Mouse (Mus musculus) activated CD4-positive, CD25-positive, alpha-beta regulatory T cell, adult 4 months (primary cell): ENCODE data around the gene Zfp1. TPM values are rescaled to one million over a fixed set of nuclear protein-coding genes. Genes with fewer than 3 reads are reported as not detected.
A peak's percentile ranks its signal among the peaks of the same experiment; 100 is the strongest.

Experiments used
- ATAC-seq: one replicate; pipeline ENCODE4 v1.8.0; 2017
- polyA plus RNA-seq, 2 experiments: library from polyadenylated mRNA; unstranded; fragments of 100-300 nt; shearing (Covaris generic); gene quantifications; one replicate each; pipeline ENCODE4 v1.2.1; 2017

The Zfp1 gene
- polyA plus RNA-seq, 2 experiments from 2014 or later: 28.1 to 33.1 TPM

DNA sequence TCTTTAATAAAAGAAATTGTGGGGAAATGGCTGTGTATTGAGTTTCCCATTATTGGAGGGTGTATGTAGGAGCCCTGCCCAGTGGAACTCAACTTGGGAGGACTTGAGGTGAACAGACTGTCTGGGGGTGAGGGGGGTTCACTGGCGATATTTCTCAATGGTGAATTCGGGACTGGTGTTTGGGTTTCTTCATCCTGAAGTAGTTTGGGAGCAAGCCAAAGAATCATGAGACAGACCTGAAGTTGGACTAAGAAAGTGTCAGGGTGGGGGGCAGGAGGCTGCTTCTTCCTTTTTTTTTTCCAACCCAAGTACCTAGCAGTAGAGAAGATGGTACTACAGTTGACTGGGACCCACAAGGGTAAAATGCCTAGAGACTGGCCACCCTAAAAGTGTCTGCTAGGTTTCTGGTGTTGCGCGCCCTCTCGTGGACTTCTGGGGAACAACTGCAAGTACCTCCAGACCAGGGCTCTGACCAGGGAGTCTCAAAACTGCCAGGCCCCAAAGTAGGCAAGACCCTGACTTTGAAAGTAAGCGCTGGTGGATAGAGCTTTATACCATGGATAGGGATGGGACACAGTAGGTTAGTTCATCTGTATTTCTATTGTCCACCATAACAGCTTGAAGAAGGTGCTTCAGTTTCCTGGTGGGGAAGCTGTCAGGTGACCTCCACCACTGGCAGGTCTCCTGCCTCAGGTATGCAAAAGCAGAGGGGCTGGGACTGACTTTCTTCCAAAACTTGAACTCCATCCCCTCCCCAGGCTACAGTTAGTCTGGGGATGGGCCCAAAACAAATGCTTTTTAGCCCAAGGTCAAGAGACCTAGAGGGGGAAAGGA lies 17.3 kb upstream of the Zfp1 start:
- ATAC-seq: peak; percentile 59

GRCm38 (mm10) chr8:111626528-111626820 lies 16.7 kb upstream of the Zfp1 start:
- no peak for ATAC-seq

DNA sequence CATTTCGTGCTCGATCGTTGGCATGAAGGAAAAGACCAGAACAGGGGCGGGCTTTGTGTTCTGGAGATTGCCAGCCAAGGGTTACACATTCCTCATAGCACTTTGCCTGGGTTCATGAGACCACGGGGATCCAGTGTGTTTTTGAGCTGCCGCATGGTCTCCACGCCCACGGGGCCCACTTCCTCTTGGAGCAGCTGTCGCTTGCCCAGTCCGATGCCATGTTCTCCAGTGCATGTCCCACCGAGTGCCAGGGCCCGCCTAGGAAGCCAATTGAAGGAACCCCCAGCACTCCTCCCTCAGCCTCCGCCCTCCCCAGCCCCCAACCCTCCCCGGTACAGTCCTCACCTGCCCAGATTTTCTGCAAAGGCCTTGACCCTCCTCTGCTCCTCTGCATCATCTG lies 16.3 kb upstream of the Zfp1 start:
- no peak for ATAC-seq

DNA sequence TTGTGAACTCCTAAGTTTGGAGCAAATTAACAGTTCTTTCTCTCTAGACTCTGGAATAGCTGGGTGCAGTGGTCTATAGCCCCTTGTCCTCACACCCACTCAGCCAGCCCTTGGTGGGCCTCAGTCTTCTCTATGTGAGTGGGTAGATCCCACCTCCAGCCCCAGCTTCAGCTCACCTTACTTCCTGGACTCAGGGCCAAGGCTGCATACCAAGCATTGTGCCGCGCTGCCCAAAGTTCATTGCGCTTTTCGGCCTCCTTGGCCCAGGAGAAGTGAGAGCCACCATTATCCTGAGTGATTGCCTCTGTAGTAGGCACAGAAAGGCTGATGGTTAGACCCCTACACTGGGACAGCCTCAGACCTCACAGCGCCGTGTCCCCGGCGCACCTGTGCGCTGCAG lies 15.3 kb upstream of the Zfp1 start:
- no peak for ATAC-seq

DNA sequence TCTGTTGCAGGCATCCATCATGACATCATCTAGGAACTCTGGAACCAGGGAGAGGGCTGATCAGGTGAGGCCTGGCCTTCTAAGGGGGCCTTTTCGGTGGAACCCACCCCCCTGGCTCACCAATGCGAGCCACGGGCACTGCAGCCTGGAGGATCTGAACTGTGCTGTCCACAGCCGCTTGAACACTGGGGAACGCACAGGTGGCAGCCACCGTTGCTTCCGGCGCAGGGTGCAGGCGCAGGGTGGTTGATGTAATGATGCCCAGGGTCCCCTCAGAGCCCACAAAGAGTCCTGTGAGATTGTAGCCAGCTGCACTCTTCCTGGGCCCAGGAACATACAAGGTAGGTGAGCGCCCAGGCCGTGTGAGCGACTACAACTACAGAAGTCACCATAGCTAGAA lies 14.8 kb upstream of the Zfp1 start:
- ATAC-seq: no peak

- ATAC-seq: no peak
Observed at GRCm38 (mm10) chr8:111628894-111629501, 14.2 kb upstream of the Zfp1 start.

GRCm38 (mm10) chr8:111630105-111630521 lies 13.1 kb upstream of the Zfp1 start, which contains the start of gene Ldhd:
Ldhd (minus strand) TSS chr8:111630374.
- ATAC-seq: no peak

DNA sequence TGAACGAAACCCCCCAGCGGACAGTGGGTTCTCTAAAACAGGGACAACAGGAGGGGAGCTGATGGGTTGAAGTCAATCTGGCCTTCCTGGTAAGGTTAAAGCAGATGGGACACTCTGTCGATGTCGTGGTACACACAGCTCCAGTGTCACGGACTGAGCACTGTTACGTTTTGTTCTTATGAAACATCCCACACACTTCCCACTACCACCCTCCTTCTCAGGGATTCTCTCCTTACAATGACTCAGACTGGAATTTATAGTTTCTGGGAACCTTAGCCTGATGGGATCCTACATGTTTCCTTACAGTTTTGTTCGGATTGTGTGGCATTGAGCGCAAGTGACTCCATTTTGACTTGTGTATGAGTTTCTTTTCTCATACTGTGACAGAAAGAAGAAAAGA lies 11.6 kb upstream of the Zfp1 start:
- no peak for ATAC-seq

DNA sequence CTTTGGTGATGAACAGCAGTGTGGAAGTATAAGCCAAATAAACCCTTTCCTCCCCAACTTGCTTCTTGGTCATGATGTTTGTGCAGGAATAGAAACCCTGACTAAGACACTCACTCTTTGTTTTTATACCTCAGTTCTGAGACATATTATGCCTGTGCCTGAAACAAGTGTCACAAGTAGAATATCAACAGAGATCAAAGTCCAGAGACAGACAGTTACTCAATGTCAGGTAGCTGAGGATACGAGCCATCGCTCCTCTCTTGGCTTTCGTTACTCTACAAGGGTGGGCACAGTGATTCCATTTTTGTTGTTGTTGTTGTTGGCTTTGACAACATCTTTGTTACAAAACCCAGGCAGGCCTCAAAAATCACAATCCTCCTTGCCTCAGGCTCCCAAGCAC lies 10.2 kb upstream of the Zfp1 start:
- ATAC-seq: no peak

- no peak for ATAC-seq
Observed at GRCm38 (mm10) chr8:111638086-111638485, 5.1 kb upstream of the Zfp1 start.

DNA sequence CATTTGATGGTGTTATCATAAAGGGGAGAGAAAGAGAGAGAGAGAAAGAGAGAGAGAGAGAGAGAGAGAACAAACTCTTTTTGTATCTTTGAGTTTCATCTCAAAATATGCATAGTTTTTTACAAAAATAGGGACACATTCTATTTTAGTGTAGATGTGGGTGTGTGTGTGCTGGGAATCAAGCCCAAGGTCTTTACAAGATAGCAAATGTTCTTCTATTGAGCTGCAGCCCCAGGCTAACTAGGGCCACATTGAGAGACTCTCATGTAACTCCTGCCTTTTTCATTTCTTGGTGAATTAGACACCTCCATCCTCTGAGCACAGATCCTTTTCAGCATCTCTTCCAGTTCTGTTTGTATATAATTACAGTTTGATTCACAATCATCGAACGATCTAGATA lies 2.1 kb upstream of the Zfp1 start:
- no peak for ATAC-seq

DNA sequence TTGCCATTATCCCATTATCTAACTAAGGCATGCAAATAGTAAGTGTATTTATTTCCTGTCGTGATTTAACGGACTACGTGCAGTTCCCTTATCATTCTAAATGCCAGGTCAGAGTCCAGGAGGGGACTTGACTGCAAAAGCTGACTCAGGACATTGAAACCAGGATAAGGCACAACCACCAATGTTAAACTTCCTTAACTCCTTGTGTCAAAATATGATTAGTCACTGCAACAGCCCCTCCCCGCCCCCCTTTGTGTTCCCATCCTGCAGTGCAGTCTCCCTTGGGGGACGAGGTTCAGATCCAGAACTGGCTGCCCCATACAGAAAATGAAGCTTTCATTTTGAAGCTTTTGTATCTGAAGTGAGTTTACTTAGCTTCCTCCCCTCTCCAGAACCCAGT lies 705 bp upstream of the Zfp1 start:
- ATAC-seq: no peak

GRCm38 (mm10) chr8:111642939-111643263 lies 300 bp upstream of the Zfp1 start:
- ATAC-seq: no peak

DNA sequence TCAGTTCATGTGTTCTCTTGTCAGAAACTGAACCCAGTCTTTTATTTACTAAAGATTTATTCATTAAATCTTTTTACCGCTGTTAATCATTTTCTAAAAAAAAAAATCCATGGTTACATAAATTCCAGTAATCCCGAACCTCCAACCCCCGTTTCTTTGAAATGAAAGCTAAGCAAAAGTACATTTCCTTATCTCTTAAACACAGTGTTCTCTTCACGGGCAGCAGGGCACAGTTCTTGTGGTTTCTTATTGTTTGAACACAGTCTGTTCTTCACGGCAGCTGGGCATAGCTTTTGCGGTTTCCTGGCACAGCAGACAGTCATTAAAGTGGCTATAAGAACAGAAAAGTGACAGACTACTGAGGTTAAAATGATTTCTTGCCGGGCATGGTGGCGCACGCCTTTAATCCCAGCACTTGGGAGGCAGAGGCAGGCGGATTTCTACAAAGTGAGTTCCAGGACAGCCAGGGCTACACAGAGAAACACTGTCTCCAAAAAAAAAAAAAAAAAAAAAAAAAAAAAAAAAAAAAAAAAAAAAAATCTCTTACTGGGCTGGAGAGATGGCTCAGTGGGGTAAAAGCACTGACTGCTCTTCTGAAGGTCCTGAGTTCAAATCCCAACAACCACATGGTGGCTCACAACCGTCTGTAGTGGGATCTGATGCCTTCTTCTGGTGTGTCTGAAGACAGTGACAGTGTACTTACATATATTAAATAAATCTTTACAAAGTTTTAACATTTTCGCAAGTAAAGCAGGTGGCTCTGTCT lies 1.3 kb downstream of the Zfp1 start:
- ATAC-seq: peak; percentile 58

GRCm38 (mm10) chr8:111645715-111646114 lies 2.5 kb downstream of the Zfp1 start:
- ATAC-seq: peak; percentile 67

- ATAC-seq: no peak
Observed at GRCm38 (mm10) chr8:111648834-111649233, 5.6 kb downstream of the Zfp1 start.

DNA sequence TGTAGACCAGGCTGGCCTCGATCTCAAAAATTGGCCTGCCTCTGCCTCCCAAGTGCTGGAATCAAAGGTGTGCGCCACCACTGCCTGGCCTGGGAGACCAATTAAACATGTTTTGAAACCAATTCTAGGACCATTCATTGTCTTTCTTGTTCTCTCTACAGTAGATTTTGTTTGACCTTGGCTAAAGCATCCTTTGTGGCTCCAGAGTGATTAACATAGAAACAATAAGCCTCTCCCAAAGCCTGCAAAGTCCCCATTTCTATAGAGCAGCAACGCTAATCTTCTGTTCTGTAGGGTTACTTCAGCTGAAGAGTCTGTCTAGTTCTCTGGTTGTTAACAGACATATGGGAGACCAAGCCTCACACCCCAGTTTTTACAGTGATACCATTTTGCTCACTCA lies 7.5 kb downstream of the Zfp1 start:
- no peak for ATAC-seq

- no peak for ATAC-seq
Observed at GRCm38 (mm10) chr8:111653524-111653923, 10.3 kb downstream of the Zfp1 start.

DNA sequence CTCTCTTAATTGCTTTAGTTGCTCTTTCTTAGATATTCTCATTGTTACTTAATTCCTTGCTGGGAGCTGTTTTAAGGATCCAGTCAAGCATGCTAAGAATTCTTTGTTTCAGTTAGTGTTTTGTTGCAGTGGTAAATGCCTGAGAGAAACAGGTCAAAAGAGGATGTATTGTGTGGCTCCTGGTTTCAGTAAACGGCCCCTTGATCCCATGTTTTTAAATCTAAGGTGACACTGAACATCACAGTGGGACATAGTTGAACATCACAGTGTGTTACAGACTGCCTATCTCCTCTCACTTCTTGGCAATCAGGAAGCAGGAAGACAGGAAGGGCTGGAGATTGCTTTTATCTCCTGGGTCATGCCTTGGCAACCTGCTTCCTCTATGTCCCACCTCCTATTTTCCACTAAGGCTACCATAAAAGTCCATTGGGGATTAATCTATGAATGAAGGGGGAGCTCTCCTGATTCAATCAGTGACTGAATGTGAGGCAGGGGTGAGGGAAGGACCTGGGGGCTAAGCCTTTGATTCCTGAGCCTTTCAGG lies 14.2 kb downstream of the Zfp1 start:
- ATAC-seq: no peak

DNA sequence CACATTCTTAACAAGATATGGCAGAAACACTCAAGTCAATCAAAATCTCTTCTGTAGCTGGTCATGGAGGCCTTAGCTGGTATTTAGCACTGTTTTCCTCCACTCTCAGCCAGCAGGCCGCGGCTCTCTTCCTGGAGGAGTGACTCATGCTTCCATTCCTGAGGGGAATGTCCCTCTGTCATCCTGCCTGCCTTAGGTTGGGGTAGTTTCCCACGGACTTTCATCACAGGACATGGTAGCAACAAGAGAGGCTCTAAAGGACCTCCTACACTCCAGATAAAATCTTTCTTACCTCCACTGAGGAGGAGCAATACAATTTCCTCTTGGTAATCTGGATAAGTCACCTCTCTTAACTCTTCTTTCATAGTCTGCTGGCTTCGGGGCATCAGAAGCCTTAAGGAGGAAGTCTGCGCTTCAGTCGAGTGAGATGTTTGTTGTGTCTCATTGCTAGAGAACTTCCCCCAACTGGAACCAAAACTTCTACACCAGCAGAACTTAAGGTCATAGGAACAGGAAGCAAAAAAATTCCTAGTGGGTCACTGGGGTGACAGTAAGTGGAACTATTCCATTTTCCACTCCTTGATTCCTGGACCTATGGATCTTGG lies 15.7 kb downstream of the Zfp1 start:
- peak; percentile 57 for ATAC-seq

DNA sequence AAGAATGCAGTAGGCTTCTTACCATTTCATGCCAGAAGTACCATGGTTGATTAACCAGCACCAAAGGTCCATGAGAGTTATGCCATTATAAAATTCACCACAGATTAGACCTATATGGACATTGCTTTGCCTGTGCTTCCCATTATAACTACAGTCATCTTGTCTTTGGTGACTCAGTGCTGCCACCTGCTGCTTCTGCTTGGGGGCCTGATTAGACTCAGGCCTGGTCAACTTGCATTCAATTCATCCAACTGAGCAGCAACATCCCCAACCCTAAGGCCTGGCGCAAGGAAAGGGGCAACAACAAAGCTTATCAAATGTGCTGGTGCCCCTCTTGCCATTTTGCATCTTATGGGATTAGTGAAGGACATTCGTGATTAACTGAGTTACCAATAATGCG lies 19.3 kb downstream of the Zfp1 start:
- peak; percentile 45 for ATAC-seq

- ATAC-seq: no peak
Observed at GRCm38 (mm10) chr8:111666751-111667150, 23.6 kb downstream of the Zfp1 start.

GRCm38 (mm10) chr8:111676237-111676636 lies 33.0 kb downstream of the Zfp1 start:
- ATAC-seq: no peak
